Mouse (Mus musculus): Measurements from ENCODE around the gene Rcbtb2. TPM values are rescaled to one million over a fixed set of nuclear protein-coding genes. Genes with fewer than 3 reads are reported as not detected.
A peak's percentile ranks its signal among the peaks of the same experiment; 100 is the strongest.

Rcbtb2 gene
- polyA plus RNA-seq, 2 experiments from 2014 or later: 55.7 to 64.9 TPM

- no peak for ATAC-seq
These were observed 38.5 kb downstream of the Rcbtb2 start for GRCm38 (mm10) chr14:73161303-73161702.

- no peak for ATAC-seq
These were observed 39.5 kb downstream of the Rcbtb2 start for GRCm38 (mm10) chr14:73162192-73162800.

GRCm38 (mm10) chr14:73163363-73163998, 40.6 kb downstream of the Rcbtb2 start:
- ATAC-seq: no peak

GRCm38 (mm10) chr14:73165136-73165535, 42.3 kb downstream of the Rcbtb2 start:
- ATAC-seq: no peak

GRCm38 (mm10) chr14:73168605-73169004, 45.8 kb downstream of the Rcbtb2 start:
- no peak for ATAC-seq

GRCm38 (mm10) chr14:73169926-73170844, 47.3 kb downstream of the Rcbtb2 start:
- peak; percentile 97 for ATAC-seq

GRCm38 (mm10) chr14:73172196-73173011, 49.6 kb downstream of the Rcbtb2 start:
- no peak for ATAC-seq

GRCm38 (mm10) chr14:73173662-73174061, 50.8 kb downstream of the Rcbtb2 start:
- ATAC-seq: no peak

GRCm38 (mm10) chr14:73174091-73174995, 51.5 kb downstream of the Rcbtb2 start:
- ATAC-seq: no peak

- ATAC-seq: no peak
These were observed 52.2 kb downstream of the Rcbtb2 start for GRCm38 (mm10) chr14:73175031-73175430.

- peak; percentile 68 for ATAC-seq
These were observed 53.0 kb downstream of the Rcbtb2 start for GRCm38 (mm10) chr14:73175814-73176213.

- ATAC-seq: no peak
These were observed 53.4 kb downstream of the Rcbtb2 start for GRCm38 (mm10) chr14:73176266-73176665.

GRCm38 (mm10) chr14:73177961-73178360, 55.1 kb downstream of the Rcbtb2 start:
- ATAC-seq: no peak

GRCm38 (mm10) chr14:73179221-73179681, 56.4 kb downstream of the Rcbtb2 start:
- no peak for ATAC-seq

- ATAC-seq: no peak
These were observed 57.8 kb downstream of the Rcbtb2 start for GRCm38 (mm10) chr14:73180671-73181070.

- ATAC-seq: no peak
These were observed 58.3 kb downstream of the Rcbtb2 start for GRCm38 (mm10) chr14:73181144-73181543.

- ATAC-seq: no peak
These were observed 64.0 kb downstream of the Rcbtb2 start for GRCm38 (mm10) chr14:73186875-73187274.

GRCm38 (mm10) chr14:73199058-73199457, 76.2 kb downstream of the Rcbtb2 start:
- ATAC-seq: no peak

GRCm38 (mm10) chr14:73201447-73201846, 78.6 kb downstream of the Rcbtb2 start:
- ATAC-seq: no peak

- no peak for ATAC-seq
These were observed 81.2 kb downstream of the Rcbtb2 start for GRCm38 (mm10) chr14:73204016-73204415.

- no peak for ATAC-seq
These were observed 86.4 kb downstream of the Rcbtb2 start for GRCm38 (mm10) chr14:73209262-73209661.

Data from activated CD4-positive, CD25-positive, alpha-beta regulatory T cell, adult 4 months (primary cell).